Mouse (Mus musculus): ENCODE measurements around the gene Capn15. TPM values are rescaled to one million over a fixed set of nuclear protein-coding genes. Genes with fewer than 3 reads are reported as not detected.

Gene Capn15
- polyA plus RNA-seq (2015; fragmentation: Nextera tagmentation; extraction: Ambion mirVana) = 18.5 and 25.1 TPM in 2 replicates

GRCm38 (mm10) chr17:25985306-25986294 is at the start of gene Capn15:
Gene Capn15 (minus strand): TSS chr17:25985796.
- H3K4me2 ChIP-seq (replicated peaks) = peak within 1 kb of the TSS; percentile 73
- no peaks in the 10 kb centered on the region for H3K9me3 ChIP-seq
- WGBS = under 1% methylated on average over 89 of the region's 91 CpGs
- peaks cover 1% of the 10 kb centered on the region; the same call in 1 of the 2 replicates for H3K36me3 ChIP-seq
- peak; percentile 99 for ATAC-seq
- H3K9ac ChIP-seq = peak within 1 kb of the TSS; percentile 89
- H3K4me3 ChIP-seq (replicated peaks) = peak within 1 kb of the TSS; percentile 75
- H3K27ac ChIP-seq = peak within 1 kb of the TSS; percentile 83
- peaks cover 24% of the 10 kb centered on the region; the same call in 1 of the 2 replicates for H3K4me1 ChIP-seq (replicated peaks)
- no peaks in the 10 kb centered on the region for H3K27me3 ChIP-seq (replicated peaks)

- H3K9me3 ChIP-seq = no peaks in the 10 kb centered on the region
- H3K27ac ChIP-seq = no peak overlapping the region
- H3K9ac ChIP-seq = no peak overlapping the region
- H3K27me3 ChIP-seq (replicated peaks) = no peaks in the 10 kb centered on the region
- no peaks in the 10 kb centered on the region for H3K36me3 ChIP-seq
- H3K4me1 ChIP-seq (replicated peaks) = no peaks in the 10 kb centered on the region
- H3K4me2 ChIP-seq (replicated peaks) = no peak overlapping the region
- WGBS = 74% methylated on average over 6 of the region's 6 CpGs
- ATAC-seq = no peak
- no peak overlapping the region for H3K4me3 ChIP-seq (replicated peaks)
Measured at GRCm38 (mm10) chr17:26032037-26032436, 46.4 kb upstream of the Capn15 start.

- no peaks in the 10 kb centered on the region for H3K27me3 ChIP-seq (replicated peaks)
- H3K4me1 ChIP-seq (replicated peaks) = no peaks in the 10 kb centered on the region
- H3K4me2 ChIP-seq (replicated peaks) = no peak overlapping the region
- H3K36me3 ChIP-seq = no peaks in the 10 kb centered on the region
- no peak overlapping the region for H3K9ac ChIP-seq
- H3K27ac ChIP-seq = no peak overlapping the region
- H3K9me3 ChIP-seq = no peaks in the 10 kb centered on the region
- 92% methylated on average over 5 of the region's 5 CpGs for WGBS
- ATAC-seq = no peak
- no peak overlapping the region for H3K4me3 ChIP-seq (replicated peaks)
Measured at GRCm38 (mm10) chr17:26031583-26031982, 46.0 kb upstream of the Capn15 start.

- Histone ChIP-seq H3K4me2 (replicated peaks) (no peak overlapping the region), H3K27me3 (replicated peaks) (no peaks in the 10 kb centered on the region), H3K9ac (no peak overlapping the region), H3K27ac (no peak overlapping the region), H3K4me3 (replicated peaks) (no peak overlapping the region), H3K36me3 (no peaks in the 10 kb centered on the region), H3K9me3 (no peaks in the 10 kb centered on the region), H3K4me1 (replicated peaks) (no peaks in the 10 kb centered on the region)
- WGBS = 87% methylated on average over 4 of the region's 4 CpGs
- ATAC-seq = no peak
Measured at GRCm38 (mm10) chr17:26028261-26028660, 42.7 kb upstream of the Capn15 start.

- Histone ChIP-seq H3K9ac (no peak overlapping the region), H3K27ac (no peak overlapping the region), H3K27me3 (replicated peaks) (no peaks in the 10 kb centered on the region), H3K36me3 (no peaks in the 10 kb centered on the region), H3K4me2 (replicated peaks) (no peak overlapping the region), H3K4me3 (replicated peaks) (no peak overlapping the region), H3K9me3 (no peaks in the 10 kb centered on the region), H3K4me1 (replicated peaks) (peaks cover 6% of the 10 kb centered on the region; the same call in 1 of the 2 replicates)
- 92% methylated on average over 9 of the region's 9 CpGs for WGBS
- no peak for ATAC-seq
Measured at GRCm38 (mm10) chr17:26024674-26025073, 39.1 kb upstream of the Capn15 start.

GRCm38 (mm10) chr17:26023966-26024365 is 38.4 kb upstream of the Capn15 start:
- H3K9me3 ChIP-seq = no peaks in the 10 kb centered on the region
- peaks cover 6% of the 10 kb centered on the region; the same call in 1 of the 2 replicates for H3K4me1 ChIP-seq (replicated peaks)
- H3K9ac ChIP-seq = no peak overlapping the region
- no peak overlapping the region for H3K27ac ChIP-seq
- H3K4me2 ChIP-seq (replicated peaks) = no peak overlapping the region
- no peak overlapping the region for H3K4me3 ChIP-seq (replicated peaks)
- no peaks in the 10 kb centered on the region for H3K36me3 ChIP-seq
- no peaks in the 10 kb centered on the region for H3K27me3 ChIP-seq (replicated peaks)
- ATAC-seq = no peak
- WGBS = 91% methylated on average over 8 of the region's 8 CpGs

GRCm38 (mm10) chr17:26023181-26023580 is 37.6 kb upstream of the Capn15 start:
- Histone ChIP-seq H3K4me1 (replicated peaks) (peaks cover 6% of the 10 kb centered on the region; the same call in 1 of the 2 replicates), H3K9ac (no peak overlapping the region), H3K27me3 (replicated peaks) (no peaks in the 10 kb centered on the region), H3K4me2 (replicated peaks) (no peak overlapping the region), H3K4me3 (replicated peaks) (no peak overlapping the region), H3K36me3 (no peaks in the 10 kb centered on the region), H3K9me3 (no peaks in the 10 kb centered on the region), H3K27ac (no peak overlapping the region)
- 85% methylated on average over 5 of the region's 5 CpGs for WGBS
- ATAC-seq = no peak

GRCm38 (mm10) chr17:26021728-26022341 is 36.2 kb upstream of the Capn15 start:
- 60% methylated on average over 9 of the region's 9 CpGs for WGBS
- Histone ChIP-seq H3K4me1 (replicated peaks) (peaks cover 6% of the 10 kb centered on the region; the same call in 1 of the 2 replicates), H3K27ac (peak overlapping the region; percentile 84), H3K27me3 (replicated peaks) (no peaks in the 10 kb centered on the region), H3K9ac (no peak overlapping the region), H3K4me3 (replicated peaks) (no peak overlapping the region), H3K36me3 (no peaks in the 10 kb centered on the region), H3K9me3 (no peaks in the 10 kb centered on the region), H3K4me2 (replicated peaks) (peak overlapping the region; percentile 4)
- ATAC-seq = peak; percentile 83

- Histone ChIP-seq H3K9me3 (no peaks in the 10 kb centered on the region), H3K9ac (no peak overlapping the region), H3K4me3 (replicated peaks) (no peak overlapping the region), H3K27me3 (replicated peaks) (no peaks in the 10 kb centered on the region), H3K27ac (no peak overlapping the region), H3K4me2 (replicated peaks) (no peak overlapping the region), H3K4me1 (replicated peaks) (peaks cover 6% of the 10 kb centered on the region; the same call in 1 of the 2 replicates), H3K36me3 (no peaks in the 10 kb centered on the region)
- WGBS = 79% methylated on average over 7 of the region's 7 CpGs
- no peak for ATAC-seq
Measured at GRCm38 (mm10) chr17:26020848-26021347, 35.3 kb upstream of the Capn15 start.

GRCm38 (mm10) chr17:26018388-26018787 is 32.8 kb upstream of the Capn15 start:
- Histone ChIP-seq H3K4me2 (replicated peaks) (no peak overlapping the region), H3K4me3 (replicated peaks) (no peak overlapping the region), H3K27ac (no peak overlapping the region), H3K36me3 (no peaks in the 10 kb centered on the region), H3K4me1 (replicated peaks) (peaks cover 6% of the 10 kb centered on the region; the same call in 1 of the 2 replicates), H3K9me3 (no peaks in the 10 kb centered on the region), H3K9ac (no peak overlapping the region), H3K27me3 (replicated peaks) (no peaks in the 10 kb centered on the region)
- 49% methylated on average over 3 of the region's 3 CpGs for WGBS
- no peak for ATAC-seq

GRCm38 (mm10) chr17:26017949-26018348 is 32.4 kb upstream of the Capn15 start:
- WGBS = 45% methylated on average over 5 of the region's 5 CpGs
- H3K4me1 ChIP-seq (replicated peaks) = peaks cover 6% of the 10 kb centered on the region; the same call in 1 of the 2 replicates
- H3K9me3 ChIP-seq = no peaks in the 10 kb centered on the region
- H3K27ac ChIP-seq = no peak overlapping the region
- no peaks in the 10 kb centered on the region for H3K36me3 ChIP-seq
- no peaks in the 10 kb centered on the region for H3K27me3 ChIP-seq (replicated peaks)
- ATAC-seq = peak; percentile 59; the same call in 1 of the 2 replicates
- no peak overlapping the region for H3K4me3 ChIP-seq (replicated peaks)
- H3K4me2 ChIP-seq (replicated peaks) = no peak overlapping the region
- H3K9ac ChIP-seq = no peak overlapping the region

- Histone ChIP-seq H3K36me3 (no peaks in the 10 kb centered on the region), H3K4me3 (replicated peaks) (no peak overlapping the region), H3K4me1 (replicated peaks) (peaks cover 2% of the 10 kb centered on the region; the same call in 1 of the 2 replicates), H3K9ac (no peak overlapping the region), H3K27ac (no peak overlapping the region), H3K4me2 (replicated peaks) (no peak overlapping the region), H3K9me3 (no peaks in the 10 kb centered on the region), H3K27me3 (replicated peaks) (no peaks in the 10 kb centered on the region)
- ATAC-seq = no peak
- 78% methylated on average over 3 of the region's 3 CpGs for WGBS
Measured at GRCm38 (mm10) chr17:26017021-26017420, 31.4 kb upstream of the Capn15 start.

Data from intestine, embryonic 15.5 days (tissue).